Mouse (Mus musculus) retina, postnatal 1 day (tissue): ENCODE data around the gene 4931428L18Rik.

Experiments
- DNase-seq: peaks from one replicate; pipeline ENCODE4 v3.0.0-alpha.2; 2012

4931428L18Rik gene

DNA sequence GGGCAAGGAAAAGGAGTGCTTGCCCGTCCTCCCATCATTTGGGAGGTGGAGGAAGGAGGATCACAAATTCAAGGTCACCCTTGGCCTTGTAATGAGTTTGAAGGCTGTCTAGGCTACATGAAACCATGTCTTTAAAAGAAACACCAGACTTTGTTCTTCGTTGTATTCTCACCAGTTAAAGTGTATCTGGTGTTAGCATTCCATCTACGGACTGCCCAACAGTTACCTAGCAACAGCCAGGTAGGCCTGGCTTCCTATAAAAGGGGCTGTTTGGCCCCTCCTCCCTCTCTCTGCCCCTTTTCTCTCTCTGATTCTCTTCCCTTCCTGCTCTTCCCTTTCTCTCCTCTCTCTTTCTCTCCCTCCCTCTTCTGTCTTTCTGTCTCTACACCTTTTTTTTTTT is 71.9 kb downstream of the 4931428L18Rik start:
- no peak for DNase-seq

DNA sequence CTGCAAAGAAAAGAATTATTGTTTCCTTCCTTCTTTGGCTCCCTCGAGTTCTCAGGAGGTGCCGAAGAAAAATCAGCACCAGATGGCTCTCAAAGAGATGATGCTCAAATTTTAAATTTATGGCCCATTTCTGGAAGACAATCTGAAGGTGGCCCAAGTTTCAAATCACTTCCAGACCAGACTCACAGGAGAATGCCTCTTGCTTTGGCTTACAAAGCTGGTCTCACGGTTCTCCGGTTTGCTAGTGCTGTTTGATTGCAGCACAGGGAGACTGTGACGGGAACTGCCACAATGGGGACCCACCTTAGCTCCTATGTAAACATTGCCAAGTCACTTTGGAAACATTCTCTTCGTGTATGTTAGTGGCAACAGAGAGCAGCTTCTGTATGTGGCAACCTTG is 72.8 kb downstream of the 4931428L18Rik start:
- no peak for DNase-seq

DNA sequence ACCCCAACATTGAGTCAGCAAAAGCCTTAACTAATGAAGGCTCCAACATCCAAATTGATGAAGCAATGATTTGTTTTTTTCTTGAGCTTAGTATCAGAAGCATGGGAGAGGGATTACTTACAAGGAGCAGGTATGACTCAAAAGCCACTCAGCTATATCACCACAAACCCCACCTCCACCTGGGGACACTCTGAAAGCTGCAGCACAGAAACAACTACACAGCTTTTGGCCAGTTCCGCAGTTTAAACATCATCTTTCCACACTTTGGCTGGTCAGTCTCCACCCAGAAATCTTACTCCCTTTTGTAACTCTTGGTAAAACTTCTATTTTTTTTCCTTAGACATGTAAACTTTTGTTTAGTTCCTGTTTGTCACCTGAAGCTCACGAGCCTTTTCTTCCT is 78.9 kb downstream of the 4931428L18Rik start:
- no peak for DNase-seq

DNA sequence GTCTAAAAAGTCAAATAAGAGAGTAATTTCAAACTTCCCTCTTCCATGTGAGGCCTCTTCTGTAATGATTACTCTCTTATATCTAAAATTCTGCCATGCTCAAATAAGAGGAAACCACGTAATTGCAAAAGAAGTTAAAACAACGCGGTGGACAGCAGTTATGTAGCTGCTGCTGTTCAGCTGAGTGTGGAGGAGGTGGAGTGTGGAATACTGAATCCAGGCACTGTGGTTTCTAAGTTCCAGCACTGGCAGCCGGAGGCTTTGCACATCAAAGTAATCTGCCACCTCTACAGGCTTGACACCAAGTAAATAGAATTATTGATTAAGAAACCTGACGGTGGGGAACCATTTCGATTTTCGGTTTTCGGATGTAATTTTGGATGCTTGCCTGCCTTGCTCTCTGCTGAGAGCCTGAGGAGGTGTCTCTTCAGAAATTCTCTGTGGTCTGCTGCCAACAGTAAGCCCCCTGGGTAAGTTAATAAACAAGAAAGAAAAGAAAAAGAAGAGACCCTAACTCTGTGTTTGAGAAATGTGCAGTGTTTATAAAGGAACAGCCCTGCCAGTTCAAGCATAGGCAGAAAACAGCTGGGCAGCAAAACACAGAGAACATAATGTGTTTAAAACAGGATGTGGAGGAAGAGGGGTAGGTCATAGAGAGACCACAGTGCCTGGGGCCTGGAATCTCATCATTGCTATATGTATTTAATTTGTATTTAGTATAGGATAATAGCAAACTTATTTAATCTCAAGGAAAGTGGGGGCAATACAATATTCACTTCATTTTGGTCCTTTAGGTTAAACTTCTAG is 80.0 kb downstream of the 4931428L18Rik start:
- DNase-seq = no peak

DNA sequence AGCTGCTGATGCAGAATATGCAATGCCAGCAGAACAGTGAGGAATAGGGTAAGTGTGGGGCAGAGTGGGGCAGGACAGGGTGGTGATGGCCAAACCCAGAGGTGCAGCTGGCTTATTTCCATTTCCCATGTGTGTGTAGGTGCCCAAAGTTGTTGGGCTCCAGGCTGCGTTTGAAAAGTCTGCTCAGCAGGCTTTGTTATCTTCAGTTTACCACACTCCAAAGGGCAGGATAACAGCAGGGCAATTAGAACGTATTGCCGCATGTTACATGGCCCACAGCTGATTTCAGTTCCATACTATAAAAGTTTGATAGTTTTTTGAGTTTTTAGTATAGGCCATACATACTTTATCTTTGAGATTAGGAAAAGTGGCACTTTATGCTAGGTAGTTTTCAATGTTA is 84.1 kb downstream of the 4931428L18Rik start:
- no peak for DNase-seq

DNA sequence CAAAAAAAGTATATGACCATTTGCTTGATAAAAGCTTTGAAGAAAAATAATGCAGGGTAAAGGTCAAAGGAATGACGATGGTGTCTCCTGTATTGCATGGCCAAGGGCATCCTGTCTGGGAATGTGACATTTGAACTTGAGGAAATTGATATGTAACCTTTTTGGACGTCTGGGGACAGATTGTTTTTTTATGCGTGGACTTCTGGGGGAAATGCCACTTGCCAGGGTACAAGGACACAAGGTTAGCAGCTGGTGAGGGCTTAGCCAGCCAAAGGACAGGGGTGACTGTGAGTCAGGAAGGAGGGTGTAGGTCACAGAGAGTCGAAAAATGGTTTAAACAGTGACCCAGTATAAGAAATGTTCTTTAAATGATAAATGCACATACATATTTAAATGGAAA is 109.0 kb downstream of the 4931428L18Rik start:
- no peak for DNase-seq

DNA sequence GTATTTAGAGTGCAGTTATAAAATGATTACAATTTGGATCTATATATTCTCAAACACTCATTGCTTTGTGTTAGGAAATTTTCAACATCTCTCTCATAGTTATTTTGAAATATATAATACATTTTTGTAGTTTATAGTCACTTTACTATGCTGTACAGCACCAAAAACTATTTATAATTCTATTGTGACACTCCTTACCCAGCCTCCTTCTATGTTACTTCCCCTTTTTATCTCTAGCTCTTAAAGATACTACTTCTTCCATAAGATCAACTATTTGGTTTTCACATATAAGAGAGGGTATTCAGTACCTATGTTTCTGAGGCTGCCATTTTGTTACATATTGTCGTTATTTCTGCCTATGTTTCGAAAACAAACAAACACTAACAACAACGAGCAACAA is 114.5 kb downstream of the 4931428L18Rik start:
- no peak for DNase-seq

DNA sequence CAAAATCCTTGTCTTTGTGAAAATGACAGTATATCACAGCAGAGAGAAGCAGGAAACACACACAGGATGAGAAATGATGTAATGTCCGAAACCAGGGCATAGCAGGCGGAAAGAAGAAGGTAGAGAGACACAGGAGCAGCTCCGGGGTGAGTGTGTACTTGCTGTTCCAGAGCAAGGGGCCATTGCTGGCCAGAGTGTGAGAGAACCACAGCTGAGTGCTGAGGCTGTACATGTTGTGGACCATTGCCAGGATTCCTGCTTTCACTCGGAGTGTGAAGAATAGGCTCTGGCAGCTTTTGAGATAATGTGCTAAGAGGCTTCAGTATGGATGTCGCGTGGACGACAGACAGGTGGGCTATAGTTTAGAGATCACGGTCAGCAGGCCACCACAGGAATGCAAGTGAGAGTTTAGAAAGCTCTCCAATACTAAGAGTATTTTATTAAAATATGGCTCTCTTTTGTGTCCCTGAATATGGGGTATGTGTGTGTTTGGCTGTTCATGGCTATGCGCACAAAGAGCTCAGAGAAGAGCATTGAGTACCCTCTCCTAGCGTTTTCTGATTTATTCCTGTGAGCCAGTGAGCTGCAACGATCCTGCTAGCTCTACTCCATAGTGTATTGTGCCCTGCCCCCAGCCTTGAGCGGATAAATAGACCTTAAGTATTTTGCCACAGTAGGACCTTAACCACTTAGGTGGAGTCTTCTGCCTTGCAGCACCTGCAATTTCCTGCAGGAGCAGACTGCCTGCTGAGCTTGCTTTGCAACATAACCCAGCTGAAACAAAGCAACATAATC is 119.4 kb downstream of the 4931428L18Rik start:
- peak; percentile 40 for DNase-seq

DNA sequence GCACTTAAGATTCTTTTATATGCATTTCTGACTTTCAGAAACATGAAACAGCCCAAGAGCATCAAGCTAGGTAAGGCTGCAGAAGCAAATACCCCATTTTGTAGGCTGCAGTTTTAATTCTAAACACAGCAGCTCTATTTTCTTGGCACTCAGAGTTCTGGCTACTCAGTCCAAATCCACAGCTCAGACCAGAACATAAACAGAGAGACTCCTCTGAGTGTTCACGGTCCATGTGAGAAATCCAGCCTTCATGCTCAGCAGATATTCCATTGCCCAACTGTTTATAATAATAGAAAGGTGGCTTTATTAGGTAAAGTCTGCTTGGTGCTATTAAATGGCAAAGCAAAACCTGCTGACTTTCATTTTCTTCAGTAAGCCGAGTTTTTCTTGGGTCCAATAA is 120.2 kb downstream of the 4931428L18Rik start:
- no peak for DNase-seq

DNA sequence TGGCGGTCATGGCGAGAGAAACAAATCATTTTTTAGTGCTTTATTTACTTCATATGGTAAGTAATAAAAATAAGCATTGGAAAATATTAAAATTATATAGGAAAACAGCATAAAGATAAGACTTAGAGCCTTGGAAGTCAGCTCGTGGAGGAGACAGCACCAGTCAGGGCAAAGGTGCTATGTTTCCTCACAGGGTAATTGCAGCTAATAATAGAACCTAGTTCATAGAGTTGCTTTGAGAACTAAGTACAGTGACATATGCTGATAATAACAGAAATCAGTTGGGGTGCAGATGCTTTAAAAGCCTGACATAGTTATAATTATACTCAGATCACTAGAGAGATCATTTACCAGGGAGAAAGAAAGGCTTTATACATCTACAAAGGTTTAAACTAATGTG is 125.3 kb downstream of the 4931428L18Rik start:
- no peak for DNase-seq

DNA sequence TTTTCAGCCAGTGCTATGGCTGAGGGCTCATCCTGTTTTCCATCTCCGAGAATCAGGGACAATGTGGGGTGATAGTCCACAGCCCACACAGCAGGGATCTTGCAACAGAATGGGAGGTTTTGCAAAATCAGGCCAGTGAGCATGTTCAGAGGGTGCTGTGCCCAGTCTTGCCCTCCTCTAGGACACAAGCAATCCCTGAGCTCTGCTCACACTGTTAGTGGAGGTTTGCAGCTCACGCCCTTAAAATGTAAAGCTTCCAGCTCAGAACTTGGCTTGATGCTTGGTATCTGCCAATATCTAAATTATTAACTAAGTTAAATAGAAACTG is 126.1 kb downstream of the 4931428L18Rik start:
- no peak for DNase-seq

DNA sequence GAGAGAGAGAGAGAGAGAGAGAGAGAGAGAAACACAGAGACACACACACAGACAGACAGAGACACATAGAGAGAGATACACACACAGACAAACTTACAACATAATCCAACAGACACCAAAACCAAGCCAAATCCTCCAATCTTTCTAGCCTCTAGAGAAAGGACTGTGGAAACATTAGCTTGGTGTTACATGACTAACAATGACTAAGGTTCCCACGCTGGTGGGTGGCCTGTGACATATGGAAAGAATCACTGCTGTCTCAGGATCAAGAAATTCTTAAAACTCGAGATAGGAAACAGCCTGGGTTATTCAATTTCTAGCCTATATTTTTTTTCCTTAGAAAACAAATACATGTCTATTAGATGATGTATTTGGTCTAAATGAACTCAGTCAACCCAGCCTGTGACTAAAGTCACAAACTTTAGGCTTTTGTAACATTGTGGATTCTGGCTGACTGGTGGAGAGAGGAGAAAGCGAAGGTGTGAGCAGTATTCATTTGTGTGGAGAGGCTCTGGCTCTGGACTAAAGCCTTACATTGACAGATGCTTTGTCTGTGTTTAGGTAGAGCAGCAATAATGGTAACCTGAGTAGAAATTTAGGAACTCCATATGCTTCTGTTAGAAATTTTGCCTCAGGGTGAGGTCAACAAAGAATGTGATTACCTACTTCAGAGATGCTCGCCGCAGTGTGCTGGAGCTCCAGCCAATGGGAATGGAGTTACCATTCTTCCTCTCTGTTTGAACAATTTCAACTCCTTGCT is 126.6 kb downstream of the 4931428L18Rik start:
- DNase-seq = no peak

DNA sequence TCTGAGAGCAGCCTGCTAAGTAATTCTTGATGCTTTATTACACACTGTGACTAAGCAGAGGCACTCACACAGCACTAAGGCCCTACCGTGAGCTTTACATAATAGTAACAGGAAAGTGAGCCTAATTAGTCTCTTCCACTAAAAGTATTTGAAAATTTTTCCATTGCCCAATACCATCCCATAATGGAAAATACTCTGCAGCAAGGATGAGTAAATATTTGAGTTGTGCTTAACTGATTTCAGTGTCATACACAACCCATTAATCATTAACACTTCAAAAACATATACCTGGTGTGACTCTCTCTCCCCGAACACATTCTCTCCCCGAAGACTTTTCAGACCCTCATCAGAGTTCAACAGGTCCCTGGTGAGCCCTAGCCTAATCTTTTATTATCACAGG is 127.7 kb downstream of the 4931428L18Rik start:
- DNase-seq = no peak

DNA sequence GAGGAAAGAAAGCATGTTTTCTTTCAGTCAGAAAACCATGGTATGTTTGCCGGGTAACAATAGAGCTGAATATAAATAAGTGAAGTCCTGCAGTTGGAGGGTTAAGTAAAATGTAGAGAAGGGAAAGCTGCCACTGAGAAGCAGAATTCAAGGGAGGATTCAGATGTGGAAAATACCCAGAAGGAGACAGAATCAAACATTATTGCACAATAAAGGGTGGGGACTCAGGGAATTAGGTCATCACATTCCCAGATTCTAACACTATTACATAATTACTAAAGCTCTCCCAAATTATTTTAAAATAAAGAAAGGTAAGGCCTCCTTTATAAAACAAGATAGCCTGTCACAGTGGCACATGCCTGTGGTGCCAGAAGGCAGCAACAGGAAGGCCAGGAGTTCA is 128.5 kb downstream of the 4931428L18Rik start:
- DNase-seq = no peak

DNA sequence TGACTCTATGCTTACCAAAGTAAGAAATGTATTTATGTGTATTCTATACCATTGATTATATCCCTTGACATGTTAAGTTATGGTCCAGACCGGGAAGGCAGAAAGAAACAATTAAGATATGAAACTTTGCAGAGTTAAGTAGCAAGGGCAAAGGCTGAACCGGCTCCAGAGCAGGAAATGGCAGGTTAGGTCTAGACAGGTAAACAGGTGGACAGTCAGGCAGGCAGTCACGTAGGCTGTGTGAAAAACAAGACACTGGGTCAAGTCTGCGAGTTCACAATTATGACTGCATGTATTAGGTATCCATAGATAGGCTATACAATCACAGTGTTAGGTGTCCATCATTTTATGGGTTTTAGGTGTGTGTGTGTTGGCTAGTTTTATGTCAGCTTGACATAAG is 133.8 kb downstream of the 4931428L18Rik start:
- no peak for DNase-seq

DNA sequence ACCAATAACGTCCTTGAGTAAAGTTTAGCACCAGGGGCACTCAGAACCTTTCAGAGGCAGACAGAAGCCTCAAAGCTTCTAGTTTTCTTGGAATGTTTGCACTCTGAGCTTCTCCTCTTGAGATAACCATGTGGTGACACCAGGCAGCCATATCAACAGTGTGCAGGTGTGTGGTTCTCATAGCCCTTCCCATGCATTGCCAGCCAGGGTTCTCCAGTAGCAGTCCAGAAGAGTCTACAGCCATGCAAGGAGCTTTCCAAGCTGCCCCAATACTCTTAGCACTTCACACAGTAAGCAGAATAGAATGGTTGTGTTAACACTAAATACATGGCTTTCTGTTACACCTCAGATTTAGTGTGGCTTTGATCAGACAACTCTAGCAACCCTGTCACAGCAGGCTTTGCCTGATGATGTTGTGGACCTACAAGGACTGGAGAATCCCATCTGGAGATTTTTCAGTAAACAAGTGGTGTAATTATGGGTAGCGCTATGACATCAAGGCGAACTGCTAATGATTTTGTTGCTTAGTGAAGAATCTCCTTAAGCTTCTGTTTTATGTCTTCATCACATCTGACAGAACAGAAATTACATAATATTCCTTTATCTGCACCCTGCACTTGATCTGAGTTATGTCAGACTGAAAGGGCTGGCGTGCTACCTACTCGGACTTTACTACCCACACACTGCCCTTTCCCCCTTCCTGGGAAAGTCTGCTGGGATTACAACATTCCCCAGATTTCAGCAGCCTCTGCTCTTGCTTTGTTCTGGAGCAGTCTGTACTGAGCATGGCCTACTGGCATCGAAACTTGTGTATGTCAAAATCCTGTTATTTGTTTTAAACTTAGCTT is 149.7 kb downstream of the 4931428L18Rik start:
- no peak for DNase-seq

DNA sequence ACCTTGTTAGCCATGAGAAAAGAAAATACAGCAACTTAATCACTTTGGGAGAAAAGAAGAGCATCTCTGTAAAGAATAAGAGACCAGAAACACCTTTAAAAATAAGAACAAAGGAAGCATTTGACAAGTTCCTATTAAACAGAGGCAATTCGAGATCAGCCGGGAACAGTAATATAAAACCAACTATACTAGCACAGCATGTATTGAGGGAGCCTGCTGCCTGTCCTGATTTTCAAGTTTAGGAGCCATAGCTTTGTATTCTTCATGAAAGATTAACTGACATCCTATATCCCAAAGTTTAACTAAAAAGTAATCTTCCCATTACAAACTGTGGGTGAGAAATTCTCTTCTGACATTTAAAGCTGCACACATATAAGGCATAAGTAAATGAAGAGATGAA is 151.3 kb downstream of the 4931428L18Rik start:
- DNase-seq = no peak

DNA sequence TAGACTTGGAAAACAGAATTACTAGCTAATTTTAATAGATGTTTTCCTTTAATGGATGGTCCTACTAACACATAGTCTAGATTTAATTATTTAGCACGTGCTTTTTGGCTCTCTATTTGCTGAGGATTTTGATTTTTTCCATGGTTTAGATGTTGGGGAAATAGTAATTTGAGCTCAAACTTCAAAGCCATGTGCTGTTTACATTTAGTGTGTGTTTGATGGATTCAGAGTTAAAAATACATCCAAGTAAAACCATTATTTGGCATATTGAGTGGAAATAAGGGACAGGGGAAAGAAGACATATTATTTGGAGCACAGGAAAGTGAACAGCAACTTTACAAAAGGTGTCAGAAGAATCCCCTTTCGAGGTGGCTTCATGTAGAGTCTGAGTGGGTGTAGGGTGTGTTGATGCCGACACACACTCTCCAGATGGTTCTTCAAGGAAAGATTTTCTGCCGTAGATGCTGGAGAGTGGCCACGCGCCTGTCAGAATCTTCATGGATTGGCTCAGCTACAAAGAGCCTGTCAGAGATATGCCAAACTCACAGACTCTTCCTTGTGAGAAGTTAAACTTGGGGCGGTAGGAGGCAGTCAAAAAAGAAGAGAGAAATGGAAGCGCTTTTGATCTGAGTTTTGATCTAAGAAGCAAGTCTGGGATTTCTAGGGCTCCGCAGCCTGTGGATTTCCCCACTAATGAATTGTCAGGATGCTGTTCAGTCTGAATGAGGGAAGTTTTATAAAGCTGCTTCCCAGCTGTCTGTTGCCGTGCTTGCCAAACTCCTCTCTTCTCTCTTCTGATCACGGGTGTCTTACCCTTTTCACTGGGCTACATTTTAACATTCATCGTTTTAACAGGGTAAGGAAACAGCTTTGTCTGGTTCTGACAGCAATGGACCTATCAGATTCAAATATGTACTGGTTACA is 157.4 kb downstream of the 4931428L18Rik start:
- no peak for DNase-seq

DNA sequence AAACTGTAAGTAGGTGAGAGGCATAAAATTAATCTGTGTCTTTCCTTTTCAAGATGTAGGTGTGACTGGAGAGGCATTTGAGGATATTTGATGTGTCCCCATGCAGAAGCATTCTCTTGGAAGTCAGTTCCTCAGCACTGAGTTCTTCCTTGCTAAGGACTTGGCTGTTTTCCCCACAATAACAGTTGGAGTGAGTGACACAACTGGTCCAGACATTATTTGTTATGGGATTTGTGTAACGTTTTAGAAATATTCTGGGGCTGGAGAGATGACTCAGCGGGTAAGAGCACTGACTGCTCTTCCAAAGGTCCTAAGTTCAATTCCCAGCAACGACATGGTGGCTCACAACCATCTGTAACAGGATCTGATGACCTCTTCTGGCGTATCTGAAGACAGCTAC is 162.7 kb downstream of the 4931428L18Rik start:
- no peak for DNase-seq

DNA sequence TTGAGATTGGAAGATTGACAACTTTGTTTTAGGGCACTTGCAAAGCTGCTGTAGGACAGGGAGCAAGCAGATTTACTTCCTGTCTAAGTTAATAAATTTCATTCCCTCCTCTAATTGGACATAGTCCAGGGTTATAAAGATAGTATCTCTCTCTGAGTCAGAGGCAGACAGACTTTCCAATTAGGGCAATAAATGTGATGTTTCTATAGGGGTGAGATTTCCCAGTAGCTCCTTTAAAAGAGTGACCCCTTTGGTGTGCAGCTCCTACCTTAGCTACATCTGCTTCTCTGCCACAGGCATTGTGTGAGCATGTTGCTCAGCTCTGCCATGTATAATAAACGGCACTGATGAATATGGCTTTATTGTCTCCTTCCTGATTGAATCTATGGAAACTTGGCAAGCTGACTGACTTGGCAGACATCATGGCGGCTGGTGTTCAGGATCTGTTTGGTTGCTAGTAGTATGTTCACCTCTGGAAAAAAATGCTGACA is 163.6 kb downstream of the 4931428L18Rik start:
- no peak for DNase-seq

DNA sequence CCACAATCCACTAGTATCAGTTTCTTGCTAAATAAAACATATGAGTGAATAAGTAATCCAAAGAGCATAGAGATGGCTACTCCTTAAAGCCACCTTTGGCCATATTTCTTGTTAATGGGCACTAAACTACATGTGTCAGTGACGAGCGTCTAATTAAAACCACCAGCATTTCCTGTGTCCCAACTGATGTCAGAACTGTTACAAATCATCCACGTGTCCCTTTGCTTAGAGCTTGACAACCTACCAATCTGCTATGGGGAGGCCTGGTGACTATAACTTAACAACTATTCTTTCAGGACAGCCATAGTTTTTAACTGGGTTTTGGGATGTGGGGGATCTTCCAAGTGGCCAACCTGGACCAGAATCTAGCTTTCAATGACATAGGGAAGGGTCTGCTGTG is 164.3 kb downstream of the 4931428L18Rik start:
- DNase-seq = no peak
